Mouse (Mus musculus) ES-E14 (cell line): ENCODE data around the gene Bcl9l.

Experiments used
- CHD2 ChIP-seq: IDR thresholded peaks from 2 replicates; pipeline ENCODE4 v1.6.1; 2014; ENCODE audit warnings: mild to moderate bottlenecking, low read depth, low read length, inconsistent platforms
- HCFC1 ChIP-seq: IDR thresholded peaks from 2 replicates; pipeline ENCODE4 v1.6.1; 2012; ENCODE audit warnings: low read length, inconsistent platforms, borderline replicate concordance; ENCODE audit not compliant: insufficient read depth
- MAFK ChIP-seq: IDR thresholded peaks from 2 replicates; pipeline ENCODE4 v1.6.1; 2014; ENCODE audit warnings: mild to moderate bottlenecking, low read depth, low read length, inconsistent platforms; ENCODE audit not compliant: insufficient read depth
- ZC3H11A ChIP-seq: IDR thresholded peaks from 2 replicates; pipeline ENCODE4 v1.6.1; 2012; ENCODE audit warnings: low read depth, mild to moderate bottlenecking, inconsistent platforms, low read length, borderline replicate concordance
- ZNF384 ChIP-seq: IDR thresholded peaks from 2 replicates; pipeline ENCODE4 v1.6.1; 2012; ENCODE audit warnings: low read depth, low read length, inconsistent platforms

GRCm38 (mm10) chr9:44479628-44480428 lies 2.8 kb upstream of the Bcl9l start:
- TF ChIP-seq MAFK (no peak), CHD2 (peak; percentile 28; the same call in 1 of the 2 replicates), ZC3H11A (no peak; the same call in 1 of the 2 replicates), HCFC1 (no peak), ZNF384 (no peak)
